Mouse (Mus musculus) MEL (cell line): ENCODE data around the gene Snx3. TPM values are rescaled to one million over a fixed set of nuclear protein-coding genes. Genes with fewer than 3 reads are reported as not detected.

ENCODE experiments used
- DNase-seq: peaks from one replicate; pipeline ENCODE4 v3.0.0; 2011; ENCODE audit warnings: low read depth, low spot score
- H3K27ac ChIP-seq: 2 replicates; pipeline ENCODE4 v1.5.1; 2012; ENCODE audit warnings: low read depth, mild to moderate bottlenecking, control low read depth, low read length, moderate library complexity; ENCODE audit not compliant: control insufficient read depth
- H3K27me3 ChIP-seq, 2 experiments: fragments of 150-350 bp in 1 of 2; sonication (generic) in 1 of 2; 2 replicates each; pipeline ENCODE4 v1.6.1; 2012; ENCODE audit warnings: low read length in 2 of 2, mild to moderate bottlenecking in 2 of 2, improper control_type of control experiment in 1 of 2, moderate library complexity in 1 of 2; ENCODE audit not compliant: insufficient read depth in 2 of 2, control insufficient read depth in 1 of 2
- H3K36me3 ChIP-seq, 2 experiments: 2 replicates each; pipeline ENCODE4 v1.6.1; 2012 to 2014; ENCODE audit warnings: low read length in 2 of 2, improper control_type of control experiment in 1 of 2, inconsistent platforms in 1 of 2, mild to moderate bottlenecking in 1 of 2; ENCODE audit not compliant: insufficient read depth in 2 of 2, control insufficient read depth in 1 of 2
- H3K4me1 ChIP-seq, 2 experiments: fragments of 150-350 bp in 1 of 2; sonication (generic) in 1 of 2; 2 replicates each; pipeline ENCODE4 v1.6.1; 2012; ENCODE audit warnings: low read length in 2 of 2, improper control_type of control experiment in 1 of 2, mild to moderate bottlenecking in 1 of 2; ENCODE audit not compliant: insufficient read depth in 2 of 2, control insufficient read depth in 1 of 2
- H3K4me3 ChIP-seq, 2 experiments: fragments of 150-350 bp in 1 of 2; sonication (generic) in 1 of 2; 2 replicates each; pipeline ENCODE4 v1.5.1; 2012; ENCODE audit warnings: low read depth in 2 of 2, low read length in 2 of 2, mild to moderate bottlenecking in 2 of 2, moderate library complexity in 2 of 2, control low read depth in 1 of 2, improper control_type of control experiment in 1 of 2; ENCODE audit not compliant: control insufficient read depth in 1 of 2, insufficient read depth in 1 of 2
- H3K79me2 ChIP-seq: 2 replicates; pipeline ENCODE4 v1.6.1; 2012; ENCODE audit warnings: mild to moderate bottlenecking, low read length, moderate library complexity; ENCODE audit not compliant: control insufficient read depth, poor library complexity, insufficient read depth
- H3K9ac ChIP-seq: 2 replicates; pipeline ENCODE4 v1.6.1; 2012; ENCODE audit warnings: low read depth, mild to moderate bottlenecking, control low read depth, low read length, moderate library complexity; ENCODE audit not compliant: control insufficient read depth, poor library complexity, severe bottlenecking
- H3K9me3 ChIP-seq: fragments of 150-350 bp; sonication (generic); replicated peaks from 2 replicates; pipeline ENCODE4 v1.6.1; 2012; ENCODE audit warnings: mild to moderate bottlenecking, low read length, improper control_type of control experiment, moderate library complexity; ENCODE audit not compliant: insufficient read depth
- E2F4 ChIP-seq: IDR thresholded peaks from 2 replicates; pipeline ENCODE4 v1.6.1; 2011; ENCODE audit warnings: low read depth, low read length, improper control_type of control experiment, borderline replicate concordance
- JUND ChIP-seq: IDR thresholded peaks from 2 replicates; pipeline ENCODE4 v1.6.1; 2011; ENCODE audit warnings: low read depth, mild to moderate bottlenecking, improper control_type of control experiment, low read length
- MAFK ChIP-seq: IDR thresholded peaks from 2 replicates; pipeline ENCODE4 v1.6.1; 2011; ENCODE audit warnings: low read depth, mild to moderate bottlenecking, low read length, improper control_type of control experiment, borderline replicate concordance
- NRF1 ChIP-seq: IDR thresholded peaks from 2 replicates; pipeline ENCODE4 v1.6.1; 2014; ENCODE audit warnings: low read depth, mild to moderate bottlenecking, inconsistent platforms, low read length, improper control_type of control experiment, moderate library complexity; ENCODE audit not compliant: poor library complexity, insufficient read depth, severe bottlenecking
- ZKSCAN1 ChIP-seq: IDR thresholded peaks from 2 replicates; pipeline ENCODE4 v1.6.1; 2012; ENCODE audit warnings: low read depth, mild to moderate bottlenecking, inconsistent platforms, low read length, improper control_type of control experiment, moderate library complexity
- polyA plus RNA-seq, 2 experiments: library from polyadenylated mRNA; stranded (reverse) in 1 of 2; unstranded in 1 of 2; fragments of >175 nt in 1 of 2; fragments of >200 nt in 1 of 2; gene quantifications; 2 replicates each; pipeline versions ENCODE4 v1.2.1 to v1.2.4; 2012; ENCODE audit warnings: low replicate concordance in 2 of 2, low read depth in 1 of 2; ENCODE audit not compliant: insufficient read length in 2 of 2, insufficient read depth in 1 of 2, missing spikeins in 1 of 2
- total RNA-seq: library from RNA; depleted of rRNA; stranded (reverse); fragments of 300-350 nt; gene quantifications from 2 replicates; pipeline ENCODE4 v1.2.3, GENCODE M21; 2012; rRNA removed

The Snx3 gene
- total and polyA plus RNA-seq, 3 experiments: 107 to 320 TPM; not detected in 1

DNA sequence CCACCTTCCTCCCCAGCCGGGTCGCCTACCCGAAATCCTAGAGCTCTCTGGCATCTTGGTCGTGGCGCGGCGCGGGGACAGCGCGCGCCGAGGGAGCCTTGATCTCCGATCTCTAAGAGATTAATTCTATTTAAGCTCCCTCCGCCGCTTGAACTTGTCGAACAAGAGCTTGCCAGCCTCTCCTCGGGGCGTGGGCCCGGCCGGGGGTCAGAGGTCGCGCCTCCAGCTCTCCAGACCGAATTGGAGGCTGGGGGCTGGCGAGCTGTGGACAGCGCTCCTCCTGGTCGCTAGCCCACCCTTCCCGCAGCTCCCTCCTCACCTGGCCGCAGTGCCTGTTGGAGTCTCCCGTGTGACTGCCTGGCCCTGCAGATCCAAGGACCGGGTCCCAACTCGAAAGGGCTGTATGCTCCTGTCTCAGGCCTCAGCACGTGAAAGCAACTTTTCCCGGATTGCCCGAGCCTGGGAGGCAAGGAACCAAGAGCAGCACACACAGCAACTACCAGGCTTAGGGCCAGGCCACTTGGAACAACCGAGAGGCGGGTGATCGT, 82.7 kb downstream of the Snx3 start:
- H3K4me3 ChIP-seq: no peak overlapping the region
- no peak overlapping the region for H3K27ac ChIP-seq
- H3K4me1 ChIP-seq: no peaks in the 10 kb centered on the region
- H3K9me3 ChIP-seq: no peaks in the 10 kb centered on the region
- no peak for DNase-seq
- no peak for TF ChIP-seq MAFK
- TF ChIP-seq E2F4: no peak
- no peak for TF ChIP-seq NRF1
- TF ChIP-seq ZKSCAN1: no peak
- TF ChIP-seq JUND: no peak
- H3K9ac ChIP-seq: no peak overlapping the region
- no peaks in the 10 kb centered on the region for H3K36me3 ChIP-seq
- no peaks in the 10 kb centered on the region for H3K79me2 ChIP-seq
- peaks cover 0 to 3% of the 10 kb centered on the region in 2 experiments; a peak in 3 of 4 replicates for H3K27me3 ChIP-seq

Other genes starting within 250 kb of the Snx3 start
- gene Foxo3, start 225.3 kb upstream of the Snx3 start, total RNA-seq: 21.0 and 31.8 TPM in 2 replicates
- 100 to 1,000 TPM in 1 of 2 experiments, 10 to 100 TPM in 1; 27.2 to 103 TPM for gene Foxo3, start 225.3 kb upstream of the Snx3 start, polyA plus RNA-seq
- 2.8 and 3.4 TPM in 2 replicates for gene Afg1l, start 23.5 kb upstream of the Snx3 start, total RNA-seq
- 1 to 10 TPM in 1 of 2 experiments, not detected in 1; 3.7 TPM for gene Afg1l, start 23.5 kb upstream of the Snx3 start, polyA plus RNA-seq
- gene Nr2e1, start 81.6 kb downstream of the Snx3 start, total RNA-seq: 0.03 TPM in 1 of 2 replicates, not detected in the other
- gene Nr2e1, start 81.6 kb downstream of the Snx3 start, polyA plus RNA-seq: not detected
- 15.7 and 17.5 TPM in 2 replicates for gene Ostm1, start 81.8 kb downstream of the Snx3 start, total RNA-seq
- 10 to 100 TPM in 1 of 2 experiments, not detected in 1; 13.9 TPM for gene Ostm1, start 81.8 kb downstream of the Snx3 start, polyA plus RNA-seq